Mouse (Mus musculus): Measurements from ENCODE around the gene Fermt3. TPM values are rescaled to one million over a fixed set of nuclear protein-coding genes. Genes with fewer than 3 reads are reported as not detected.

Gene Fermt3
- total and polyA plus RNA-seq, 2 experiments from 2014 or later: 4.0 to 7.5 TPM

GRCm38 (mm10) chr19:6985951-6986708, 33.1 kb downstream of the Fermt3 start:
- H3K4me3 ChIP-seq (ENCODE audit: low read length): no peak overlapping the region
- H3K9me3 ChIP-seq (ENCODE audit: low read length): no peaks in the 10 kb centered on the region
- 75% methylated on average over 10 of the region's 10 CpGs for WGBS
- peaks cover 4% of the 10 kb centered on the region for H3K4me1 ChIP-seq (ENCODE audit: insufficient read depth, low read length)
- ATAC-seq (no peak), DNase-seq (ENCODE audit: low spot score) (no peak)
- H3K4me2 ChIP-seq (ENCODE audit: low read depth, low read length): peak overlapping the region; percentile 79
- peak overlapping the region; percentile 75; the same call in 1 of the 2 replicates for H3K27ac ChIP-seq
- no peaks in the 10 kb centered on the region for H3K27me3 ChIP-seq (ENCODE audit: insufficient read depth, low read length)
- no peak for TF ChIP-seq CTCF (IDR thresholded peaks at IDR 0.05; ENCODE audit: low read depth)
- H3K9ac ChIP-seq (replicated peaks; ENCODE audit: low read length): peak overlapping the region; percentile 78; the same call in 1 of the 2 replicates
- peaks cover 19% of the 10 kb centered on the region; the same call in 1 of the 2 replicates for H3K36me3 ChIP-seq (ENCODE audit: insufficient read depth, low read length)

DNA sequence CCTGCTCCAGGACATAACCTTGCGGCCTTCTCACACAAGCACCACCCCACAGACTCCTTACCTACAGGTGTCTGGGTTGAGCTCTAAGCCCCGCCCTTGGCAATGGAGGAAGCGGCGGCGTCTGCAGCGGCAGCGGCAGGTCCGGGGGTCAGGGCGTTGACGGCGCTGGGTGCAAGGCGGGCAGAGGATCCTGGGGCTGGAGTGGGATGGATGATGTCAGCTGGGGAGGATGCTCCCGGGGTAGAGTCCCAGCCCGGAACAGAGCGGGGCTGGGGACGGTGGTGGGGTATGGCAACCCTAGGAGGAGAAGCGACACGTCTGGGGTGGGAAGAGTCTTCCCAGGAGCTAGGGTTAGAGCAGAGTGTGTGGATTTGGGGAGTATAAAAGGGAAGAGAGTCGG, 34.0 kb downstream of the Fermt3 start:
- no peak overlapping the region for H3K9ac ChIP-seq (replicated peaks; ENCODE audit: low read length)
- ATAC-seq: no peak
- no peak overlapping the region for H3K27ac ChIP-seq
- H3K27me3 ChIP-seq (ENCODE audit: insufficient read depth, low read length): no peaks in the 10 kb centered on the region
- no peaks in the 10 kb centered on the region for H3K9me3 ChIP-seq (ENCODE audit: low read length)
- no peak for TF ChIP-seq CTCF (IDR thresholded peaks at IDR 0.05; ENCODE audit: low read depth)
- no peak for DNase-seq (ENCODE audit: low spot score)
- no peak overlapping the region for H3K4me2 ChIP-seq (ENCODE audit: low read depth, low read length)
- peaks cover 19% of the 10 kb centered on the region; the same call in 1 of the 2 replicates for H3K36me3 ChIP-seq (ENCODE audit: insufficient read depth, low read length)
- H3K4me1 ChIP-seq (ENCODE audit: insufficient read depth, low read length): peaks cover 8% of the 10 kb centered on the region
- WGBS: 87% methylated on average over 19 of the region's 19 CpGs
- no peak overlapping the region for H3K4me3 ChIP-seq (ENCODE audit: low read length)

- Histone ChIP-seq H3K4me3 (ENCODE audit: low read length) (no peak overlapping the region), H3K4me2 (ENCODE audit: low read depth, low read length) (no peak overlapping the region), H3K27me3 (ENCODE audit: insufficient read depth, low read length) (no peaks in the 10 kb centered on the region), H3K4me1 (ENCODE audit: insufficient read depth, low read length) (peaks cover 14% of the 10 kb centered on the region), H3K9me3 (ENCODE audit: low read length) (no peaks in the 10 kb centered on the region), H3K27ac (no peak overlapping the region), H3K9ac (replicated peaks; ENCODE audit: low read length) (no peak overlapping the region), H3K36me3 (ENCODE audit: insufficient read depth, low read length) (peaks cover 19% of the 10 kb centered on the region; the same call in 1 of the 2 replicates)
- WGBS: 30% methylated on average over 5 of the region's 5 CpGs
- no peak for TF ChIP-seq CTCF (IDR thresholded peaks at IDR 0.05; ENCODE audit: low read depth)
- no peak for ATAC-seq
- DNase-seq (ENCODE audit: low spot score): no peak
Measured at GRCm38 (mm10) chr19:6983621-6984020, 35.6 kb downstream of the Fermt3 start.

- Histone ChIP-seq H3K27ac (peak overlapping the region; percentile 96; the same call in 1 of the 2 replicates), H3K4me3 (ENCODE audit: low read length) (no peak overlapping the region), H3K4me2 (ENCODE audit: low read depth, low read length) (peak overlapping the region; percentile 76; the same call in 1 of the 2 replicates), H3K9ac (replicated peaks; ENCODE audit: low read length) (0 out of 2 replicates have a peak overlapping the region, but pooled peaks have one; percentile 79), H3K36me3 (ENCODE audit: insufficient read depth, low read length) (peaks cover 23% of the 10 kb centered on the region; the same call in 1 of the 2 replicates), H3K27me3 (ENCODE audit: insufficient read depth, low read length) (no peaks in the 10 kb centered on the region), H3K9me3 (ENCODE audit: low read length) (no peaks in the 10 kb centered on the region), H3K4me1 (ENCODE audit: insufficient read depth, low read length) (peaks cover 25% of the 10 kb centered on the region)
- no peak for DNase-seq (ENCODE audit: low spot score)
- no peak for TF ChIP-seq CTCF (IDR thresholded peaks at IDR 0.05; ENCODE audit: low read depth)
- WGBS: 92% methylated on average over 4 of the region's 4 CpGs
- ATAC-seq: no peak
Measured at GRCm38 (mm10) chr19:6981465-6981864, 37.8 kb downstream of the Fermt3 start.

- Histone ChIP-seq H3K9me3 (ENCODE audit: low read length) (no peaks in the 10 kb centered on the region), H3K4me1 (ENCODE audit: insufficient read depth, low read length) (peaks cover 30% of the 10 kb centered on the region), H3K27me3 (ENCODE audit: insufficient read depth, low read length) (no peaks in the 10 kb centered on the region), H3K4me3 (ENCODE audit: low read length) (peak within 1 kb of the TSS; percentile 68), H3K36me3 (ENCODE audit: insufficient read depth, low read length) (peaks cover 23% of the 10 kb centered on the region; the same call in 1 of the 2 replicates), H3K4me2 (ENCODE audit: low read depth, low read length) (peak within 1 kb of the TSS; percentile 76), H3K27ac (peak within 1 kb of the TSS; percentile 96), H3K9ac (replicated peaks; ENCODE audit: low read length) (peak within 1 kb of the TSS; percentile 79)
- WGBS: 2% methylated on average over 38 of the region's 38 CpGs
- no peak for TF ChIP-seq CTCF (IDR thresholded peaks at IDR 0.05; ENCODE audit: low read depth)
- peak; percentile 86 for ATAC-seq
- DNase-seq (ENCODE audit: low spot score): peak; percentile 100
Measured at GRCm38 (mm10) chr19:6980381-6981093, 38.7 kb downstream of the Fermt3 start, which contains the start of gene Fkbp2. TSS of gene Fkbp2 (minus strand) at chr19:6980501.

DNA sequence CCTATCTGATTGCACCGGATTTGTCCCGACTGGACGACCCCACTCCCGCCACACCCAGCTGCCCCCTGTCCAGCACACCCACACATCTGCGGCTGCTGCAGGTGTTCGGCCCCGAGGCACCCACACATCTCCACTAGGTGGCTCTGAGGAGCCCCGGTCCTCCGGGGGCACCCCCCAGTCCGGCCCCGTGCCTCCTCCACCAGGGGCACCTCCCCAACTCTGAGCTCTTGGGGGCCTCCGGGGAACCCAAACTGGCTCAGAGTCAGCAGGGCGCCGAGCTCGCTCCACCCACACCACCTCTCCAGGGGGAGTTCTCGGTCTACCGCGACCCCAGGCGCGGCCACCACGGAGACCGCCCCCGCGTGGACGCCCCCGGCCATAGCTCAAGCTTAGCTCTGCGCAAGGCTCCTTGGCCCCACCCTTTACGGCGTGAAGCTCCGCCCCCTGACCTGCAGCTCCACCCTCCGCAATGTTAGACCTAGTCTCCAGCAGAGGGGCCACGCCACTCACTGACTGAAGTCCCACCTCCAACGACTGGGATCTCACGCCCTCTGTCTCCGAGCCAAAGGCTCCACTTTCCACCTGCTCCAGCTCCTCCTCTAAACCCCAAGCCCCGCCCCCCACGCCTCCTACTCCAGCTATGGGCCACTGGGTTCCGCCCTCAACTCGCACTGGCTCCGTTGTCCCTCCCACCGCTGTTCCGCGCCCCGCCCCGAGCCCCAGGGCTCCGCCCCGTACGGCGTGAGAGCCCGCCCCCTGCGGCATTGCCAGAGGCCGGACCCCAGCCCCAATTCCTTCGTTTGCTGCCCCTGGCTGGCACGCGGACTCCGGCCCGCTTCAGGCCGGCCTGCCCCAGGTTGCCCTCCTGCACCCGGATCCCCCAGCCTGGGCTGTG, 39.5 kb downstream of the Fermt3 start:
- Histone ChIP-seq H3K27me3 (ENCODE audit: insufficient read depth, low read length) (no peaks in the 10 kb centered on the region), H3K9me3 (ENCODE audit: low read length) (no peaks in the 10 kb centered on the region), H3K9ac (replicated peaks; ENCODE audit: low read length) (peak overlapping the region; percentile 79), H3K4me3 (ENCODE audit: low read length) (peak overlapping the region; percentile 68), H3K36me3 (ENCODE audit: insufficient read depth, low read length) (peaks cover 16% of the 10 kb centered on the region; the same call in 1 of the 2 replicates), H3K4me2 (ENCODE audit: low read depth, low read length) (peak overlapping the region; percentile 76), H3K4me1 (ENCODE audit: insufficient read depth, low read length) (peaks cover 30% of the 10 kb centered on the region), H3K27ac (peak overlapping the region; percentile 96)
- DNase-seq (ENCODE audit: low spot score) (peak; percentile 99), ATAC-seq (peak; percentile 92)
- peak; percentile 70 for TF ChIP-seq CTCF (IDR thresholded peaks at IDR 0.05; ENCODE audit: low read depth)
- WGBS: under 1% methylated on average over 44 of the region's 59 CpGs
